Mouse (Mus musculus) MEL (cell line): ENCODE data around the gene Naga. TPM values are rescaled to one million over a fixed set of nuclear protein-coding genes. Genes with fewer than 3 reads are reported as not detected.
A peak's percentile ranks its signal among the peaks of the same experiment; 100 is the strongest.

Source experiments
- DNase-seq: peaks from one replicate; pipeline ENCODE4 v3.0.0; 2011; ENCODE audit warnings: low read depth, low spot score
- H3K27ac ChIP-seq: 2 replicates; pipeline ENCODE4 v1.5.1; 2012; ENCODE audit warnings: low read depth, mild to moderate bottlenecking, control low read depth, low read length, moderate library complexity; ENCODE audit not compliant: control insufficient read depth
- H3K27me3 ChIP-seq, 2 experiments: fragments of 150-350 bp in 1 of 2; sonication (generic) in 1 of 2; 2 replicates each; pipeline ENCODE4 v1.6.1; 2012; ENCODE audit warnings: low read length in 2 of 2, mild to moderate bottlenecking in 2 of 2, improper control_type of control experiment in 1 of 2, moderate library complexity in 1 of 2; ENCODE audit not compliant: insufficient read depth in 2 of 2, control insufficient read depth in 1 of 2
- H3K36me3 ChIP-seq, 2 experiments: 2 replicates each; pipeline ENCODE4 v1.6.1; 2012 to 2014; ENCODE audit warnings: low read length in 2 of 2, improper control_type of control experiment in 1 of 2, inconsistent platforms in 1 of 2, mild to moderate bottlenecking in 1 of 2; ENCODE audit not compliant: insufficient read depth in 2 of 2, control insufficient read depth in 1 of 2
- H3K4me1 ChIP-seq, 2 experiments: fragments of 150-350 bp in 1 of 2; sonication (generic) in 1 of 2; 2 replicates each; pipeline ENCODE4 v1.6.1; 2012; ENCODE audit warnings: low read length in 2 of 2, improper control_type of control experiment in 1 of 2, mild to moderate bottlenecking in 1 of 2; ENCODE audit not compliant: insufficient read depth in 2 of 2, control insufficient read depth in 1 of 2
- H3K4me3 ChIP-seq, 2 experiments: fragments of 150-350 bp in 1 of 2; sonication (generic) in 1 of 2; 2 replicates each; pipeline ENCODE4 v1.5.1; 2012; ENCODE audit warnings: low read depth in 2 of 2, low read length in 2 of 2, mild to moderate bottlenecking in 2 of 2, moderate library complexity in 2 of 2, control low read depth in 1 of 2, improper control_type of control experiment in 1 of 2; ENCODE audit not compliant: control insufficient read depth in 1 of 2, insufficient read depth in 1 of 2
- H3K79me2 ChIP-seq: 2 replicates; pipeline ENCODE4 v1.6.1; 2012; ENCODE audit warnings: mild to moderate bottlenecking, low read length, moderate library complexity; ENCODE audit not compliant: control insufficient read depth, poor library complexity, insufficient read depth
- H3K9ac ChIP-seq: 2 replicates; pipeline ENCODE4 v1.6.1; 2012; ENCODE audit warnings: low read depth, mild to moderate bottlenecking, control low read depth, low read length, moderate library complexity; ENCODE audit not compliant: control insufficient read depth, poor library complexity, severe bottlenecking
- H3K9me3 ChIP-seq: fragments of 150-350 bp; sonication (generic); replicated peaks from 2 replicates; pipeline ENCODE4 v1.6.1; 2012; ENCODE audit warnings: mild to moderate bottlenecking, low read length, improper control_type of control experiment, moderate library complexity; ENCODE audit not compliant: insufficient read depth
- CHD1 ChIP-seq: IDR thresholded peaks from 2 replicates; pipeline ENCODE4 v1.6.1; 2012; ENCODE audit warnings: low read depth, mild to moderate bottlenecking, inconsistent platforms, low read length, improper control_type of control experiment
- ETS1 ChIP-seq: IDR thresholded peaks from 2 replicates; pipeline ENCODE4 v1.6.1; 2012; ENCODE audit warnings: low read depth, mild to moderate bottlenecking, inconsistent platforms, low read length, improper control_type of control experiment, moderate library complexity
- JUND ChIP-seq: IDR thresholded peaks from 2 replicates; pipeline ENCODE4 v1.6.1; 2011; ENCODE audit warnings: low read depth, mild to moderate bottlenecking, improper control_type of control experiment, low read length
- KAT2A ChIP-seq: conservative IDR thresholded peaks from 2 replicates; pipeline ENCODE4 v1.6.1; 2012; ENCODE audit warnings: low read depth, low read length, improper control_type of control experiment, inconsistent platforms
- MYB ChIP-seq: IDR thresholded peaks from 2 replicates; pipeline ENCODE4 v1.6.1; 2011; ENCODE audit warnings: mild to moderate bottlenecking, low read depth, low read length, improper control_type of control experiment
- NRF1 ChIP-seq: IDR thresholded peaks from 2 replicates; pipeline ENCODE4 v1.6.1; 2014; ENCODE audit warnings: low read depth, mild to moderate bottlenecking, inconsistent platforms, low read length, improper control_type of control experiment, moderate library complexity; ENCODE audit not compliant: poor library complexity, insufficient read depth, severe bottlenecking
- POLR2AphosphoS5 ChIP-seq: IDR thresholded peaks from 2 replicates; pipeline ENCODE4 v1.6.1; 2012; ENCODE audit warnings: low read depth, borderline replicate concordance, mild to moderate bottlenecking, inconsistent platforms, low read length, moderate library complexity, mixed read lengths
- RAD21 ChIP-seq: IDR thresholded peaks from 2 replicates; pipeline ENCODE4 v1.6.1; 2011; ENCODE audit warnings: mild to moderate bottlenecking, low read depth, low read length, improper control_type of control experiment
- SMC3 ChIP-seq: IDR thresholded peaks from 2 replicates; pipeline ENCODE4 v1.6.1; 2011; ENCODE audit warnings: low read depth, low read length, improper control_type of control experiment
- TAL1 ChIP-seq: IDR thresholded peaks from 2 replicates; pipeline ENCODE4 v1.6.1; 2012; ENCODE audit warnings: mild to moderate bottlenecking, inconsistent platforms, low read length, moderate library complexity, mixed read lengths
- TCF12 ChIP-seq: IDR thresholded peaks from 2 replicates; pipeline ENCODE4 v1.6.1; 2014; ENCODE audit warnings: low read depth, mild to moderate bottlenecking, inconsistent platforms, low read length, improper control_type of control experiment, moderate library complexity
- UBTF ChIP-seq: IDR thresholded peaks from 2 replicates; pipeline ENCODE4 v1.6.1; 2012; ENCODE audit warnings: low read depth, mild to moderate bottlenecking, inconsistent platforms, low read length, improper control_type of control experiment, moderate library complexity, borderline replicate concordance; ENCODE audit not compliant: insufficient read depth
- USF2 ChIP-seq, 2 experiments: IDR thresholded peaks; 2 replicates each; pipeline ENCODE4 v1.6.1; 2011 to 2012; ENCODE audit warnings: improper control_type of control experiment in 2 of 2, low read length in 2 of 2, borderline replicate concordance in 1 of 2, inconsistent platforms in 1 of 2, low read depth in 1 of 2, mild to moderate bottlenecking in 1 of 2; ENCODE audit not compliant: insufficient read depth in 1 of 2
- ZC3H11A ChIP-seq: IDR thresholded peaks from 2 replicates; pipeline ENCODE4 v1.6.1; 2012; ENCODE audit warnings: low read depth, mild to moderate bottlenecking, inconsistent platforms, low read length, improper control_type of control experiment
- ZKSCAN1 ChIP-seq: IDR thresholded peaks from 2 replicates; pipeline ENCODE4 v1.6.1; 2012; ENCODE audit warnings: low read depth, mild to moderate bottlenecking, inconsistent platforms, low read length, improper control_type of control experiment, moderate library complexity
- ZMIZ1 ChIP-seq: IDR thresholded peaks from 2 replicates; pipeline ENCODE4 v1.6.1; 2012; ENCODE audit warnings: low read depth, mild to moderate bottlenecking, inconsistent platforms, low read length, improper control_type of control experiment, moderate library complexity
- ZNF384 ChIP-seq: IDR thresholded peaks from 2 replicates; pipeline ENCODE4 v1.6.1; 2012; ENCODE audit warnings: low read depth, mild to moderate bottlenecking, inconsistent platforms, low read length, improper control_type of control experiment
- polyA plus RNA-seq, 2 experiments: library from polyadenylated mRNA; stranded (reverse) in 1 of 2; unstranded in 1 of 2; fragments of >175 nt in 1 of 2; fragments of >200 nt in 1 of 2; gene quantifications; 2 replicates each; pipeline versions ENCODE4 v1.2.1 to v1.2.4; 2012; ENCODE audit warnings: low replicate concordance in 2 of 2, low read depth in 1 of 2; ENCODE audit not compliant: insufficient read length in 2 of 2, insufficient read depth in 1 of 2, missing spikeins in 1 of 2
- total RNA-seq: library from RNA; depleted of rRNA; stranded (reverse); fragments of 300-350 nt; gene quantifications from 2 replicates; pipeline ENCODE4 v1.2.3, GENCODE M21; 2012

Gene Naga
- total and polyA plus RNA-seq, 3 experiments = 26.4 to 59.5 TPM; not detected in 1

GRCm38 (mm10) chr15:82354126-82354945 lies 15.6 kb upstream of the Naga start, which contains the start of gene Ndufa6 (continued):
- no peak for TF ChIP-seq CHD1
- TF ChIP-seq POLR2AphosphoS5 = peak; percentile 61; the same call in 1 of the 2 replicates
- TF ChIP-seq ZKSCAN1 = 0 out of 2 replicates have a peak, but pooled peaks have one; percentile 13
- TF ChIP-seq RAD21 = peak; percentile 63
- TF ChIP-seq KAT2A = no peak
- TF ChIP-seq ZNF384 = no peak
- TF ChIP-seq JUND = no peak
- peak; percentile 72 for TF ChIP-seq ZC3H11A
- TF ChIP-seq ETS1 = peak; percentile 48; the same call in 1 of the 2 replicates
- TF ChIP-seq TCF12 = peak; percentile 85
- TF ChIP-seq TAL1 = no peak
- TF ChIP-seq ZMIZ1 = peak; percentile 95
- TF ChIP-seq USF2 (IDR thresholded peaks at IDR 0.05; ENCODE audit: borderline replicate concordance in 1 of 2, insufficient read depth in 1 of 2, low read depth in 1 of 2, low read length in 2 of 2) = no peak
- TF ChIP-seq SMC3 = peak; percentile 93
- TF ChIP-seq NRF1 = peak; percentile 99

- H3K27me3 ChIP-seq = no peaks in the 10 kb centered on the region
- H3K4me3 ChIP-seq = peak overlapping the region; percentile 84
- peaks cover 0 to 23% of the 10 kb centered on the region in 2 experiments; a peak in 2 of 4 replicates for H3K36me3 ChIP-seq
- peak overlapping the region; percentile 57 for H3K27ac ChIP-seq
- no peaks in the 10 kb centered on the region for H3K9me3 ChIP-seq
- peaks cover 9 to 25% of the 10 kb centered on the region in 2 experiments for H3K4me1 ChIP-seq
- TF ChIP-seq MYB = no peak
- 0 out of 2 replicates have a peak, but pooled peaks have one; percentile 10 for TF ChIP-seq UBTF
- peak overlapping the region; percentile 88 for H3K9ac ChIP-seq
- no peak for DNase-seq
- peaks cover 25% of the 10 kb centered on the region for H3K79me2 ChIP-seq
Observed at GRCm38 (mm10) chr15:82353745-82354113, 15.0 kb upstream of the Naga start.
